Mouse (Mus musculus): ENCODE results near the gene Gramd1a. TPM values are rescaled to one million over a fixed set of nuclear protein-coding genes. Genes with fewer than 3 reads are reported as not detected.

Gramd1a gene
- polyA plus RNA-seq, 1 experiment from 2014 or later = 231 TPM

GRCm38 (mm10) chr7:31126851-31127724 lies 28.6 kb downstream of the Gramd1a start, which contains the start of gene Scn1b:
Gene Scn1b, minus strand, starts transcription at chr7:31127003.
- WGBS = under 1% methylated on average over 45 of the region's 60 CpGs
- Histone ChIP-seq H3K4me3 (peak within 1 kb of the TSS; percentile 63), H3K9ac (peak within 1 kb of the TSS; percentile 81), H3K9me3 (no peaks in the 10 kb centered on the region), H3K27ac (peak within 1 kb of the TSS; percentile 67), H3K27me3 (peaks cover 49% of the 10 kb centered on the region), H3K36me3 (peaks cover 41% of the 10 kb centered on the region), H3K4me2 (peak within 1 kb of the TSS; percentile 91), H3K4me1 (replicated peaks) (peaks cover 21% of the 10 kb centered on the region)
- ATAC-seq (ENCODE audit: low FRiP score) = peak; percentile 40

GRCm38 (mm10) chr7:31126211-31126751 lies 29.4 kb downstream of the Gramd1a start:
- peak overlapping the region; percentile 91 for H3K4me2 ChIP-seq
- H3K9me3 ChIP-seq = no peaks in the 10 kb centered on the region
- peaks cover 49% of the 10 kb centered on the region for H3K27me3 ChIP-seq
- peaks cover 33% of the 10 kb centered on the region for H3K36me3 ChIP-seq
- H3K9ac ChIP-seq = peak overlapping the region; percentile 81
- peak; percentile 29 for ATAC-seq (ENCODE audit: low FRiP score)
- peak overlapping the region; percentile 67; the same call in 1 of the 2 replicates for H3K27ac ChIP-seq
- H3K4me1 ChIP-seq (replicated peaks) = peaks cover 21% of the 10 kb centered on the region
- 1% methylated on average over 51 of the region's 53 CpGs for WGBS
- peak overlapping the region; percentile 63 for H3K4me3 ChIP-seq

GRCm38 (mm10) chr7:31125116-31125515 lies 30.6 kb downstream of the Gramd1a start:
- peaks cover 49% of the 10 kb centered on the region for H3K27me3 ChIP-seq
- 87% methylated on average over 13 of the region's 13 CpGs for WGBS
- H3K9me3 ChIP-seq = no peaks in the 10 kb centered on the region
- H3K36me3 ChIP-seq = peaks cover 21% of the 10 kb centered on the region
- peaks cover 21% of the 10 kb centered on the region for H3K4me1 ChIP-seq (replicated peaks)
- no peak overlapping the region for H3K4me2 ChIP-seq
- H3K4me3 ChIP-seq = no peak overlapping the region; the same call in 1 of the 2 replicates
- no peak for ATAC-seq (ENCODE audit: low FRiP score)
- H3K27ac ChIP-seq = no peak overlapping the region
- no peak overlapping the region for H3K9ac ChIP-seq

- Histone ChIP-seq H3K9me3 (no peaks in the 10 kb centered on the region), H3K4me1 (replicated peaks) (peaks cover 21% of the 10 kb centered on the region), H3K4me2 (no peak overlapping the region), H3K36me3 (peaks cover 14% of the 10 kb centered on the region), H3K27me3 (peaks cover 49% of the 10 kb centered on the region), H3K27ac (no peak overlapping the region), H3K4me3 (no peak overlapping the region), H3K9ac (no peak overlapping the region)
- ATAC-seq (ENCODE audit: low FRiP score) = no peak
- WGBS = 92% methylated on average over 5 of the region's 5 CpGs
Observed at GRCm38 (mm10) chr7:31124381-31124780, 31.3 kb downstream of the Gramd1a start.

- Histone ChIP-seq H3K27ac (no peak overlapping the region), H3K27me3 (peaks cover 48% of the 10 kb centered on the region), H3K4me1 (replicated peaks) (peaks cover 21% of the 10 kb centered on the region), H3K4me3 (no peak overlapping the region), H3K9me3 (no peaks in the 10 kb centered on the region), H3K9ac (no peak overlapping the region), H3K36me3 (peaks cover 7% of the 10 kb centered on the region), H3K4me2 (no peak overlapping the region)
- no peak for ATAC-seq (ENCODE audit: low FRiP score)
- 85% methylated on average over 3 of the region's 3 CpGs for WGBS
Observed at GRCm38 (mm10) chr7:31123697-31124096, 32.0 kb downstream of the Gramd1a start.

GRCm38 (mm10) chr7:31122641-31123631 lies 32.8 kb downstream of the Gramd1a start:
- 89% methylated on average over 16 of the region's 16 CpGs for WGBS
- peaks cover 21% of the 10 kb centered on the region for H3K4me1 ChIP-seq (replicated peaks)
- H3K36me3 ChIP-seq = no peaks in the 10 kb centered on the region
- no peak overlapping the region for H3K4me3 ChIP-seq
- ATAC-seq (ENCODE audit: low FRiP score) = no peak
- H3K27me3 ChIP-seq = peaks cover 41% of the 10 kb centered on the region
- no peak overlapping the region for H3K27ac ChIP-seq
- no peak overlapping the region for H3K4me2 ChIP-seq
- H3K9ac ChIP-seq = no peak overlapping the region
- H3K9me3 ChIP-seq = no peaks in the 10 kb centered on the region

- Histone ChIP-seq H3K9ac (no peak overlapping the region), H3K36me3 (no peaks in the 10 kb centered on the region), H3K4me3 (no peak overlapping the region), H3K27ac (no peak overlapping the region), H3K4me2 (no peak overlapping the region), H3K27me3 (peaks cover 29% of the 10 kb centered on the region), H3K4me1 (replicated peaks) (0 out of 2 replicates have a peak, but pooled peaks cover 10% of the 10 kb centered on the region), H3K9me3 (no peaks in the 10 kb centered on the region)
- 85% methylated on average over 5 of the region's 5 CpGs for WGBS
- no peak for ATAC-seq (ENCODE audit: low FRiP score)
Observed at GRCm38 (mm10) chr7:31119556-31119955, 36.1 kb downstream of the Gramd1a start.

GRCm38 (mm10) chr7:31118486-31118885 lies 37.2 kb downstream of the Gramd1a start:
- no peak overlapping the region for H3K4me3 ChIP-seq
- 0 out of 2 replicates have a peak, but pooled peaks cover 10% of the 10 kb centered on the region for H3K4me1 ChIP-seq (replicated peaks)
- no peak for ATAC-seq (ENCODE audit: low FRiP score)
- no peaks in the 10 kb centered on the region for H3K36me3 ChIP-seq
- no peaks in the 10 kb centered on the region for H3K9me3 ChIP-seq
- WGBS = 81% methylated on average over 7 of the region's 7 CpGs
- H3K27ac ChIP-seq = no peak overlapping the region
- no peak overlapping the region for H3K4me2 ChIP-seq
- H3K27me3 ChIP-seq = peaks cover 25% of the 10 kb centered on the region; the same call in 1 of the 2 replicates
- H3K9ac ChIP-seq = no peak overlapping the region

- H3K4me1 ChIP-seq (replicated peaks) = 0 out of 2 replicates have a peak, but pooled peaks cover 10% of the 10 kb centered on the region
- no peak overlapping the region for H3K9ac ChIP-seq
- H3K27ac ChIP-seq = no peak overlapping the region
- no peak overlapping the region for H3K4me3 ChIP-seq
- H3K4me2 ChIP-seq = no peak overlapping the region
- peaks cover 24% of the 10 kb centered on the region; the same call in 1 of the 2 replicates for H3K27me3 ChIP-seq
- H3K9me3 ChIP-seq = no peaks in the 10 kb centered on the region
- no peak for ATAC-seq (ENCODE audit: low FRiP score)
- no peaks in the 10 kb centered on the region for H3K36me3 ChIP-seq
- WGBS = 81% methylated on average over 11 of the region's 11 CpGs
Observed at GRCm38 (mm10) chr7:31117465-31117864, 38.2 kb downstream of the Gramd1a start.

- 34% methylated on average over 16 of the region's 16 CpGs for WGBS
- H3K36me3 ChIP-seq = no peaks in the 10 kb centered on the region
- no peaks in the 10 kb centered on the region for H3K9me3 ChIP-seq
- H3K4me2 ChIP-seq = no peak overlapping the region
- no peak overlapping the region for H3K4me3 ChIP-seq
- ATAC-seq (ENCODE audit: low FRiP score) = no peak
- no peak overlapping the region for H3K27ac ChIP-seq
- H3K27me3 ChIP-seq = peaks cover 24% of the 10 kb centered on the region; the same call in 1 of the 2 replicates
- no peak overlapping the region for H3K9ac ChIP-seq
- 0 out of 2 replicates have a peak, but pooled peaks cover 10% of the 10 kb centered on the region for H3K4me1 ChIP-seq (replicated peaks)
Observed at GRCm38 (mm10) chr7:31116721-31117145, 39.0 kb downstream of the Gramd1a start.

GRCm38 (mm10) chr7:31115587-31116043 lies 40.1 kb downstream of the Gramd1a start:
- ATAC-seq (ENCODE audit: low FRiP score) = no peak

More at GRCm38 (mm10) chr7:31115587-31116043, 40.1 kb downstream of the Gramd1a start:
- Histone ChIP-seq H3K9ac (no peak overlapping the region), H3K4me2 (no peak overlapping the region), H3K9me3 (no peaks in the 10 kb centered on the region), H3K4me3 (no peak overlapping the region), H3K4me1 (replicated peaks) (0 out of 2 replicates have a peak, but pooled peaks cover 10% of the 10 kb centered on the region), H3K27ac (no peak overlapping the region), H3K36me3 (no peaks in the 10 kb centered on the region), H3K27me3 (peaks cover 24% of the 10 kb centered on the region; the same call in 1 of the 2 replicates)
- 34% methylated on average over 17 of the region's 17 CpGs for WGBS

All from hindbrain, embryonic 13.5 days (tissue).